Mouse (Mus musculus) heart, embryonic 10.5 days (tissue): ENCODE measurements at regions not wholly inside any gene's neighbourhood (a gene's known extent, or its start where the extent isn't known, plus 50 kb on each side); places are given as distances from the start of the nearest gene placed in this dataset.

Source experiments
- DNase-seq: peaks from one replicate; pipeline ENCODE4 v3.0.0-alpha.2; 2017; ENCODE audit warnings: low spot score
- H3K27ac ChIP-seq: fragments of 300-500 bp; sonication (generic); 2 replicates; pipeline ENCODE4 v1.5.1; 2016; ENCODE audit warnings: mild to moderate bottlenecking
- H3K27me3 ChIP-seq: fragments of 300-500 bp; sonication (generic); 2 replicates; pipeline ENCODE4 v1.6.1; 2016; ENCODE audit warnings: mild to moderate bottlenecking; ENCODE audit not compliant: poor library complexity, insufficient read depth, severe bottlenecking
- H3K36me3 ChIP-seq: fragments of 300-500 bp; sonication (generic); 2 replicates; pipeline ENCODE4 v1.6.1; 2016; ENCODE audit warnings: mild to moderate bottlenecking, moderate library complexity
- H3K4me1 ChIP-seq: fragments of 300-500 bp; sonication (generic); 2 replicates; pipeline ENCODE4 v1.6.1; 2016; ENCODE audit warnings: mild to moderate bottlenecking
- H3K4me3 ChIP-seq: fragments of 300-500 bp; sonication (generic); 2 replicates; pipeline ENCODE4 v1.5.1; 2016; ENCODE audit warnings: mild to moderate bottlenecking, moderate library complexity
- H3K9me3 ChIP-seq: fragments of 300-500 bp; sonication (generic); 2 replicates; pipeline ENCODE4 v1.6.1; 2016; ENCODE audit warnings: mild to moderate bottlenecking, moderate library complexity
- WGBS: fragments of 180-500 bp; shearing (Covaris S2); methylation state at CpG from one replicate; pipeline ENCODE4 v1.1.7; 2016; 5-methylcytosine and 5-hydroxymethylcytosine counted together

DNA sequence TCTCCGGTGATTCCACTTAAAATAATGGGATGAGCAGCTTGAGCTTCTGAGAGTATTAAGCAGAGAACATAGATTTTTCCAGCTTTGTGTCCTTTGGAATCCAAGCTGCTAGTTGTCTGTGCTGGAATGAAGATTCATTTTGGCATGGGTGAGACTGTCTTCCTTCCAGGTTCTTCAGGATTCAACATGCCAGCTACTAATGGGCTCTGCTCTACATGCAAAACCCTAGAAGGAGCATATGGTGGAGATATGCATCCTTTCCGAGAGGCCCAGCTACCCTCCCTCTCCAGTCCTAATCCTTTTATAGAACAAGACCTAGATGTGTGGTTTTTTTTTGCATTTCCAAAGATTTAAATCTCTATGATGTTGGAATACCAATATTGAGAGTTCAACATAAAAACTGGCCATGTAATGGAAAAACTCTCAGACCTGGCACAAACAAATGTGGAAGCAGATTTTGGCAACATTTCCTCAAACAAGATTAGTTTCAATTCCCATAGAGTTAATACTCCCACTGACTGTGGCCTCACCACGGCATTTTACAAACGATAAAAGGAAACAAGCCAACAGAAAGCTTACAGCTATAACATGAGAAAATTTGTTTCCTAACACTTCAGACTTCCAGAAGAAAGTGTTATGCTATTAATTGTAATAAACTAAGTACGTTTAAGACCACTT is 364.5 kb downstream of the Sv2b start:
- no peak for DNase-seq
- H3K27me3 ChIP-seq: no peaks in the 10 kb centered on the region
- H3K4me1 ChIP-seq: no peaks in the 10 kb centered on the region
- WGBS: 81% methylated on average over 5 of the region's 5 CpGs
- H3K4me3 ChIP-seq: no peak overlapping the region
- no peaks in the 10 kb centered on the region for H3K36me3 ChIP-seq
- H3K9me3 ChIP-seq: no peaks in the 10 kb centered on the region
- H3K27ac ChIP-seq: no peak overlapping the region

DNA sequence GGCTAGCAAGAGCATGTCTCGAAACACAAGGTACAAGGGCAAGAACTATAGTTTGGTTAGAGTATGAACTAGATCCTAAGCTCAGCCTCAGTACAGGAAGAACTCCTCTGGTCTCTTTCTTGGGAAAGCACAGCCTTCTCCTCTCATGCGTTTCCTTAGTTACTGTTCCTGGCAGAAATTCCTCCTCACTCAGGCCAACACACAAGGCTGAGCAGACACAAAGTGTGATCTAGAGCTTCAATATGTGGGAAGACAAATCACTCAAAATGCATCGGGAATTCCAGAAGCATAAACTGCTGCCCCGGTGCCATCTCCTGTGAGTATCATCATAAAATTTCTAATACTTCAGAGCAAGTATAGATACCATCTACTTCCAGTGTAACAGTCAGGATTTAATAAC is 366.1 kb downstream of the Sv2b start:
- Histone ChIP-seq H3K9me3 (no peaks in the 10 kb centered on the region), H3K27ac (no peak overlapping the region), H3K36me3 (no peaks in the 10 kb centered on the region), H3K4me1 (no peaks in the 10 kb centered on the region), H3K4me3 (no peak overlapping the region), H3K27me3 (no peaks in the 10 kb centered on the region)
- no peak for DNase-seq
- WGBS: 84% methylated on average over 4 of the region's 4 CpGs

DNA sequence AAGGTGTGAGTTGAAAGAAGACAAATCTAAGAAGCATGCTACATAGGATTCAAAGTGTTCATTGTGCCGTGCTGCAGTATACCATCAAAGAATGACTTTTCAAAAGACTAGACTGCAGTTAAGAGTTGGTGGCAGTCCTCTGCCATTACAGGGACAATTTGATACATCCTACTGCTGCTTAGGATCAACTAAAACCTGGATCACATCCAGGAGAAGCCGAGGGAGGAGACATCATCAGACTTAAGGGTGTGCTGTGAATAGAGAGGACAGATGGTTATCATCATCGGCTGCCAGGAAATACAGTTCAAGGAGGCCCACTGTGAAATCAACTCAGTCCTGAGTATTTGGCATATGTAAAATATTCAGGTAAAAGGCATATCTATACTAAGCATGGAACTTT is 366.9 kb downstream of the Sv2b start:
- WGBS: 59% methylated on average over 3 of the region's 3 CpGs
- DNase-seq: no peak
- H3K9me3 ChIP-seq: no peaks in the 10 kb centered on the region
- H3K27ac ChIP-seq: no peak overlapping the region
- no peak overlapping the region for H3K4me3 ChIP-seq
- no peaks in the 10 kb centered on the region for H3K27me3 ChIP-seq
- H3K36me3 ChIP-seq: no peaks in the 10 kb centered on the region
- no peaks in the 10 kb centered on the region for H3K4me1 ChIP-seq

DNA sequence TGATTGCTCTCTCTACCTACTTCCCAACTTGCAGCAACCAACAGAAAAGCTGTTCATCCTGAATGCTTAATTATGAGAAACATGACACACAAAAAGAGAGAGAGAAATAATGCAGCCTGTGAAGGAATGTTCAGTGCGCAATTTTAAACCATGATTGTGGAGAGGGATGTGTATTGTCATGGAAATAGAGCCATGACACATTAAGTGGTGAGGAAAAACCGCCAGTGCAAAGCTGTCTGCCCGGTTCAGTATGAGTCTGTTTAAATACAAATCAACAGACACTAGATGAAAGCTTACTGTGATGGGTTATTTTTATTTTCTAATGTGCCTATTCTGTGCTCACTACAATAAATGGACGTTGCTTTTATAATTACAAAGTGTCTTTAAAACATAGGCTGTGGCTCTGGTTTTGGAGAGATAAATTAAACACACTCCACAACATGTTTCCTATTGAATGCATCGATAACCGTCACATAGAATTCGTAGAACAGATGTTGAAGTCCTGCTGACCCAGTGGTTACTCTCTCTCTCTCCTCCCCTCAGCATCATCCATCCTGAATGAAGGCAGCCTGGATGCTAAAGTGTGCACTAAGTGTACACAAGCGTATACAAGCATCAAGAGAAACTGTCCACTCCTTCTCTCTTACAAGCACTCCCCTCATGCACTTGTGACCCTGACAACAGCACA is 374.7 kb upstream of the Slco3a1 start:
- Histone ChIP-seq H3K4me1 (peaks cover 7% of the 10 kb centered on the region; the same call in 1 of the 2 replicates), H3K4me3 (no peak overlapping the region), H3K27me3 (no peaks in the 10 kb centered on the region), H3K27ac (no peak overlapping the region; the same call in 1 of the 2 replicates), H3K9me3 (no peaks in the 10 kb centered on the region), H3K36me3 (no peaks in the 10 kb centered on the region)
- WGBS: 69% methylated on average over 8 of the region's 8 CpGs
- no peak for DNase-seq

DNA sequence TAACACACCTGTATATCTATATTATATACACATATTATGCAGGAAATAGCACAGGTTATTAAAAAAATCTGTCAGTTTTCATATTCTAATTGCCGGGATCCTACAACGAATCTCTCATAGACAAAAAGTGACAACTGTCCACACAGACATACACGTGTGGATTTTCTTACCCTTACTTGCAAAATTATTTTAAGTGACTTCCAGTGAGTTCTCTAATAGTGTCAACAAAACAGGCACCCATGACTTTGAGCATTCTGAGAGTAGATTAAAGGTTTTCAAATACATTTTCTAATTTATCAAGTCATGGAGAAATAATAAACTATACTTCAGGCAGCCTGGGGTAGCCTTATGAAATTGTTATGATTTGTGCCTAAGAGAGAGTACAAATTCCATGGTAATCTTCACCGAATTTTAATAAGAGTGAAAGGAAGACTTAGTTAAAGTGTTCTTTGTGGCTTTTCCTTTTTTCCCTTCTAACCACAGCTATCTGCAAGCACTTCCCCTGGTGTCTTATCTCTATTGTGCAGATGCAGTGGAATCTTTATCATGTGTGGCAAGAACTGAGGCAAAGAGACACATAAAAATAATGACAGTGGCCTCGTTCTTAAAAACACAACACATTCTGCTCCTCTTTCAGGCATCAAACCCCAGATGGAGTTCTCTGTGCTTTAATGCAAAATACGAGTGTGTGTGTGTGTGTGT is 373.8 kb upstream of the Slco3a1 start:
- 56% methylated on average over 6 of the region's 6 CpGs for WGBS
- no peak overlapping the region for H3K4me3 ChIP-seq
- H3K27ac ChIP-seq: no peak overlapping the region; the same call in 1 of the 2 replicates
- DNase-seq: no peak
- H3K27me3 ChIP-seq: no peaks in the 10 kb centered on the region
- H3K36me3 ChIP-seq: no peaks in the 10 kb centered on the region
- peaks cover 7% of the 10 kb centered on the region; the same call in 1 of the 2 replicates for H3K4me1 ChIP-seq
- no peaks in the 10 kb centered on the region for H3K9me3 ChIP-seq

DNA sequence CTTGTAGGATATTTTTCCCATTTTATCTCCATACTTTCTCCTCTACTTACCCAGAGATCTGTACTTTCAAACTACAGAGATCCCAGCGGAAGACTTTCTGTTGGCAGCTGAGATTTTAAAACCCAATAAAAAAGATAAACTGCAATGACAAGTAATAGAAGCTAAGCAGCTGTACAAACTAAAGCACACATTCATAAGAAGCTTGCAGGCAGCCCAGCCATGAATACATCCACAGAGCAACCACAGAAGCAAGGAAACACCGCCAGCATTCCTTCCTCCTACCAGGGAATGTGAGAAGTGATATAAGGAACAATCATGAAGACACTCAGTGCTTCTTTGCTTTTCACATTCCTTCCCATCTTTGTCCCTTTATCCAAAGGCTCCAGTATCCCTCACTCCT is 372.1 kb upstream of the Slco3a1 start:
- 60% methylated on average over 2 of the region's 2 CpGs for WGBS
- no peaks in the 10 kb centered on the region for H3K36me3 ChIP-seq
- no peak overlapping the region for H3K4me3 ChIP-seq
- H3K4me1 ChIP-seq: peaks cover 7% of the 10 kb centered on the region; the same call in 1 of the 2 replicates
- H3K9me3 ChIP-seq: no peaks in the 10 kb centered on the region
- H3K27ac ChIP-seq: no peak overlapping the region
- no peaks in the 10 kb centered on the region for H3K27me3 ChIP-seq
- DNase-seq: no peak

DNA sequence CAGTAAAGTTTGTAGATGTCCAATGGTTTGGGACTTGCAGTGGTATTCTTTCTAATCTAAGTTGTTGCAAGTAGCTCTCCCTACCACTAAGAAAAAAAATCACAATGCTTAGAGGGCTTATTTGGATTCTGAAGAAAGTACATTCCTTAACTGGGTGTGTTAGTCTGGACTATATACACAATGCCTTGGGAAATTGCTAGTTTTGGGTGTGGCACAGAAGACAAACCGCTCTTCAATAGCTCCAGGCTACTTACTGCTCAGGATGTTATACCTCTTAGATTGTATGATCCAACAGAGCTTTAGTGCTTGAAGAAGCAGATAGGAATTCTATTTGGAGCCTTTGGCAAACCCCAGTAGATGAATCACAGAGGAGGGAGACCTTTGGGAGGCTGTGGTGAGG is 369.6 kb upstream of the Slco3a1 start:
- no peak overlapping the region for H3K4me3 ChIP-seq
- H3K4me1 ChIP-seq: peaks cover 7% of the 10 kb centered on the region; the same call in 1 of the 2 replicates
- H3K27me3 ChIP-seq: no peaks in the 10 kb centered on the region
- DNase-seq: no peak
- H3K9me3 ChIP-seq: no peaks in the 10 kb centered on the region
- H3K27ac ChIP-seq: no peak overlapping the region
- WGBS: 75% methylated on average over 1 of the region's 1 CpGs
- no peaks in the 10 kb centered on the region for H3K36me3 ChIP-seq

DNA sequence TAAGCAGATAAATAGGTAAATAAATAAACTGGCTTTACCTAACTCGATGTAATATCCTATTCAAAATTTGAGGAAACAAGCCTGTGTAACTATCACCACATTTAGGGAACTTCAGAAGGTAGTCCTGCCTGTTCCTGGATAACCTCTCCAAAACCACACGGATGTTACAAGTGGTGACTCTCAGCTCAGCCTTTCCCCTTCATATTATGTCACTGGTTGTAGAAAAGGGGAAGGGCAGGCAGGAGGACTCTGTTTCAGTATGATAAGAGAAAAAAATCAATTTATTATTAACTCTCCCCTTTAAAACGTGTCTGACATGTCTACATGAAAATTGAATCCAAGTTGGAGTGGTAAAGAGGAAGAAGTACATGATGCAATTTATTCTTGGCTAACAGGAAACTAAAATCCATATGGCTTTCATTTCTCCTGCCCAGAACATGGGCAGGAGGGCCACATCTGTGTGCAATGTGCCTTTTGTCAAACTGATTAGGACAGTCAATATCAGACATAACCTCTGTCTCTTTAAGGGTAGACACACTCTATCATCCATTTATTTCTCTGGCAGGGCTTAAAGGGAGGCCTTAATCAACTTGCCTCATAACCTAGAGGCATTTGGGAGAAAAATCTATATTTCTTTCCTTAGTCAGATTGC is 353.9 kb upstream of the Slco3a1 start:
- 58% methylated on average over 3 of the region's 3 CpGs for WGBS
- Histone ChIP-seq H3K4me3 (no peak overlapping the region), H3K4me1 (no peaks in the 10 kb centered on the region), H3K36me3 (no peaks in the 10 kb centered on the region), H3K9me3 (no peaks in the 10 kb centered on the region), H3K27ac (no peak overlapping the region), H3K27me3 (no peaks in the 10 kb centered on the region)
- DNase-seq: no peak

DNA sequence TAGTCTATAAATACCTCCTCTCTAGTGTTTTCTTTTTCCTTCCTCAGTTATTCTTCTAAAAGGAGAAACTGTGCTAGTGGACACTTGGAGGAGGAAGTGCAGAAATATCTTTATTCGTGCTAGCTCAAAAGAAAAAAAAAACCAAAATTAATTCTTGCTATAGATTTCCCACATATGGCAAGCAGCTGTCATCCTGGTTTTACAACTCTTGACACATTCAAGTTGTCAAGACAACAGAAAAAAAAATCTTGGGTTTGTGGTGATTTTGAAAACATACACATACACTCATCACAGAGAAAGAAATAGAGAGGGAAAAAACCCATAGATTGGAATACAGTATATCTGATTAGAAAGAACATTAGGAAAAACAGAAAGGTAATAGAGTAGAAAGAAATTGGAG is 352.8 kb upstream of the Slco3a1 start:
- no peak for DNase-seq
- no peaks in the 10 kb centered on the region for H3K36me3 ChIP-seq
- no peaks in the 10 kb centered on the region for H3K9me3 ChIP-seq
- no peak overlapping the region for H3K27ac ChIP-seq
- 72% methylated on average over 1 of the region's 1 CpGs for WGBS
- no peaks in the 10 kb centered on the region for H3K4me1 ChIP-seq
- no peaks in the 10 kb centered on the region for H3K27me3 ChIP-seq
- no peak overlapping the region for H3K4me3 ChIP-seq

DNA sequence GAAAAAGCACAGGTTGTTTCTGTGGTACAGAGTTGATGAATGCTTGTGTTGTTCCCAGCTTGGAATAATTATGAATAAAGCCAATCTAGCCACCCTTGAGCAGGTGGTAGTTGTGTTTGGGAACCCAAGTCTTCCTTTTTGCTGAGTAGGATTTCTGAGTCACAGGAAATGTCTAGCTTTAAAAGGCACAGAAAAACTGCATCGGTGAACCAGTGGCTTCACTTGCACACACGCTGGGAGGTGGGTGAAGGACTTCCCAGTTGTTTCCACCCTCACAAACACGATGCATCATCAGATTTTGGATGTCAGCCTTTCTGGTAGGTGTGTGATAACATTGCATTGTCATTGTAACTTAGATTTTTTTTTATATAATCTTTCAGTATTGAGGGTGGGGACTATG is 322.9 kb upstream of the Slco3a1 start:
- Histone ChIP-seq H3K4me1 (no peaks in the 10 kb centered on the region), H3K9me3 (no peaks in the 10 kb centered on the region), H3K4me3 (no peak overlapping the region), H3K27ac (no peak overlapping the region), H3K36me3 (no peaks in the 10 kb centered on the region), H3K27me3 (no peaks in the 10 kb centered on the region)
- WGBS: 80% methylated on average over 3 of the region's 3 CpGs
- DNase-seq: no peak

DNA sequence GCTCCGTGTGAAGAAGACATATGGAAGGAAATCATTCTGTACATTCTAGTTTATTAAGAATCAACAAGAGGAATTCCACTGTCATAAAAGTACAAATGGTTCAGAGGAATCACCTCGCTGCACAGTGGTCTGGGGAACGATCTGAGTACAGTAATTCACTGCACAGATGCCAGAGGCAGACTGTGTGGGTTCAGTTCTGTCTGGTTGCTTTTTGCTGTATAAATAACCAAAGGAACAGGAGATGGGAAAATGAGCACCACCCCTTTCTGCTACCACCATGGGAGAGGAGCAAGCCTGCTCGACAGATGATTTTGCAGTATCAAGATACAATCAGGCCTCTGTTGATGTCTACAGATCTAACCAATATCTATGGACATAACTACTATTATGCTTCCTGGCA is 322.1 kb upstream of the Slco3a1 start:
- DNase-seq: no peak
- no peaks in the 10 kb centered on the region for H3K36me3 ChIP-seq
- H3K27ac ChIP-seq: no peak overlapping the region
- H3K9me3 ChIP-seq: no peaks in the 10 kb centered on the region
- no peaks in the 10 kb centered on the region for H3K27me3 ChIP-seq
- no peaks in the 10 kb centered on the region for H3K4me1 ChIP-seq
- no peak overlapping the region for H3K4me3 ChIP-seq
- 76% methylated on average over 4 of the region's 4 CpGs for WGBS

DNA sequence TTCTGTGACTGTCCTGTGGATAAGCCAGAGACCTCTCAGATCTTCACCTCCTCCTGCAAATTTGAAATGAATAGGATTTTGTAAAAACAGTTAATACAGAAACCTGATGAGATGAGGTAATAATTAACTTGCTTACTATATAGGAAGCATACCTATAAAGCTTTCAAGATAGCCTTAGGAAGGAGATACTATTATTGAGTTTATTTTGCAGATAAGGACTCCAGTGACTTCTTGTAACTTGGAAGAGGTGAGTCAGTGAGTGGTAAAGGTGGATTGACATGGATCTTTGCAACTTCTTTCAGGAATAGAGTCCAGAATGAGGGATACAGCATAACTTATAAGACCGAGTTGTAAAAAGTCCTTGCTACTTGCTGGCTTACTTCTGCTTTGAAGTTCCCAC is 315.7 kb upstream of the Slco3a1 start:
- Histone ChIP-seq H3K36me3 (no peaks in the 10 kb centered on the region), H3K27ac (no peak overlapping the region), H3K4me1 (no peaks in the 10 kb centered on the region), H3K4me3 (no peak overlapping the region), H3K27me3 (no peaks in the 10 kb centered on the region), H3K9me3 (no peaks in the 10 kb centered on the region)
- 89% methylated on average over 1 of the region's 1 CpGs for WGBS
- no peak for DNase-seq

DNA sequence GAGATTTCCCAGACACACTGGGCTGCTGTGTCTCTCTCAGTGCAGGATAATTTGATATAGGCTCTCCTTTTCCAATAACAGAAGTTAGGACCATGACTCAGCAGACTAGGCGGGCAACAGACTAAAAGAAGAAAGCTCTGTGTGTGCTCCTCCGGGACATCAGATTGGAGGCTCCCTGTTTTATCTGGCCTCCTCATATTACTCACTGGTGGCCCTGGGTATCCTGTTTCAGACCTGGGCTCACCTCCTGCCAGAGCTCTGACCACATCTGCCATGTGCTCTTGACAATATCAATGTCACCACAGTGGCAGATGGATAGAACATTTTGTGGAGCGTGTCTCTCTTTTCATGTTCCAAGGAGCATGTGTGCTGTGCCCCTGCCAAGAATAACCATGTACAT is 308.1 kb upstream of the Slco3a1 start:
- no peak overlapping the region for H3K4me3 ChIP-seq
- H3K36me3 ChIP-seq: no peaks in the 10 kb centered on the region
- DNase-seq: peak; percentile 80
- peaks cover 11% of the 10 kb centered on the region for H3K4me1 ChIP-seq
- WGBS: 7% methylated on average over 3 of the region's 3 CpGs
- H3K9me3 ChIP-seq: no peaks in the 10 kb centered on the region
- no peaks in the 10 kb centered on the region for H3K27me3 ChIP-seq
- no peak overlapping the region for H3K27ac ChIP-seq
